Mouse (Mus musculus): ENCODE results near the gene Tbxas1. TPM values are rescaled to one million over a fixed set of nuclear protein-coding genes. Genes with fewer than 3 reads are reported as not detected.
A peak's percentile ranks its signal among the peaks of the same experiment; 100 is the strongest.

Tbxas1 gene
- polyA plus RNA-seq, 1 experiment from 2014 or later = 1.8 TPM

DNA sequence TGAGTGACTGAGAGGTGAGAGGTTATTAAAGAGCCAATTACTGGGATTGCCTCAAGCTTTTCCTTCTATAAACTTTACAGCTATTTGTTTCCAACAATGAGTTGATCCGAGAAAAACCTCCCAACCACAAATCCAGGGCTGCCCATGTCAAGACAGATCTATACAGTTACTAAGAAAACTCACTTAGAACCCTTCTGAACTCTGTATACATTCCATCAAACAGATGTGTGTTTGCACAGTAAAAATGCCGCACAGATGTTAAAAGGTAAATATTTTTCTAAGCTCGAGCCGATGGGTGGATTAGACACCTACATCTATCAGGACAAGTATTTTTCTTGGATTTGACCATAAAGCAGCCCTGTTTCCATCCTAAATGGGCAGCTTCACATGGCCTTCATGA lies 149.4 kb downstream of the Tbxas1 start:
- Histone ChIP-seq H3K36me3 (replicated peaks) (no peaks in the 10 kb centered on the region), H3K27me3 (replicated peaks; ENCODE audit: low read depth, poor library complexity, severe bottlenecking) (0 out of 2 replicates have a peak, but pooled peaks cover 2% of the 10 kb centered on the region), H3K4me1 (0 out of 2 replicates have a peak, but pooled peaks cover 7% of the 10 kb centered on the region), H3K27ac (replicated peaks) (no peak overlapping the region), H3K9me3 (no peaks in the 10 kb centered on the region), H3K4me3 (no peak overlapping the region)
- DNase-seq (ENCODE audit: low spot score) = no peak
- WGBS = 55% methylated on average over 4 of the region's 4 CpGs

GRCm38 (mm10) chr6:39025038-39025437 lies 149.8 kb downstream of the Tbxas1 start:
- H3K4me1 ChIP-seq = 0 out of 2 replicates have a peak, but pooled peaks cover 7% of the 10 kb centered on the region
- 0 out of 2 replicates have a peak, but pooled peaks cover 2% of the 10 kb centered on the region for H3K27me3 ChIP-seq (replicated peaks; ENCODE audit: low read depth, poor library complexity, severe bottlenecking)
- 80% methylated on average over 7 of the region's 7 CpGs for WGBS
- no peak for DNase-seq (ENCODE audit: low spot score)
- no peaks in the 10 kb centered on the region for H3K36me3 ChIP-seq (replicated peaks)
- H3K9me3 ChIP-seq = no peaks in the 10 kb centered on the region
- no peak overlapping the region for H3K4me3 ChIP-seq
- H3K27ac ChIP-seq (replicated peaks) = no peak overlapping the region

- Histone ChIP-seq H3K27me3 (replicated peaks; ENCODE audit: low read depth, poor library complexity, severe bottlenecking) (0 out of 2 replicates have a peak, but pooled peaks cover 2% of the 10 kb centered on the region), H3K4me3 (no peak overlapping the region), H3K36me3 (replicated peaks) (no peaks in the 10 kb centered on the region), H3K9me3 (no peaks in the 10 kb centered on the region), H3K27ac (replicated peaks) (no peak overlapping the region), H3K4me1 (no peaks in the 10 kb centered on the region)
- 81% methylated on average over 4 of the region's 4 CpGs for WGBS
- DNase-seq (ENCODE audit: low spot score) = no peak
Observed at GRCm38 (mm10) chr6:39030714-39031113, 155.5 kb downstream of the Tbxas1 start.

GRCm38 (mm10) chr6:39033676-39034075 lies 158.5 kb downstream of the Tbxas1 start:
- no peaks in the 10 kb centered on the region for H3K36me3 ChIP-seq (replicated peaks)
- H3K4me3 ChIP-seq = no peak overlapping the region
- no peaks in the 10 kb centered on the region for H3K27me3 ChIP-seq (replicated peaks; ENCODE audit: low read depth, poor library complexity, severe bottlenecking)
- peaks cover under 1% of the 10 kb centered on the region for H3K4me1 ChIP-seq
- H3K9me3 ChIP-seq = no peaks in the 10 kb centered on the region
- WGBS = 87% methylated on average over 7 of the region's 7 CpGs
- no peak overlapping the region for H3K27ac ChIP-seq (replicated peaks)
- no peak for DNase-seq (ENCODE audit: low spot score)

GRCm38 (mm10) chr6:39035039-39035438 lies 159.8 kb downstream of the Tbxas1 start:
- Histone ChIP-seq H3K27me3 (replicated peaks; ENCODE audit: low read depth, poor library complexity, severe bottlenecking) (no peaks in the 10 kb centered on the region), H3K36me3 (replicated peaks) (no peaks in the 10 kb centered on the region), H3K4me1 (peaks cover 9% of the 10 kb centered on the region), H3K9me3 (no peaks in the 10 kb centered on the region), H3K4me3 (no peak overlapping the region), H3K27ac (replicated peaks) (no peak overlapping the region)
- 93% methylated on average over 6 of the region's 6 CpGs for WGBS
- no peak for DNase-seq (ENCODE audit: low spot score)

- no peak overlapping the region for H3K27ac ChIP-seq (replicated peaks)
- H3K27me3 ChIP-seq (replicated peaks; ENCODE audit: low read depth, poor library complexity, severe bottlenecking) = no peaks in the 10 kb centered on the region
- H3K4me1 ChIP-seq = peaks cover 9% of the 10 kb centered on the region
- H3K36me3 ChIP-seq (replicated peaks) = no peaks in the 10 kb centered on the region
- H3K9me3 ChIP-seq = no peaks in the 10 kb centered on the region
- 83% methylated on average over 4 of the region's 4 CpGs for WGBS
- no peak for DNase-seq (ENCODE audit: low spot score)
- no peak overlapping the region for H3K4me3 ChIP-seq
Observed at GRCm38 (mm10) chr6:39036204-39036603, 161.0 kb downstream of the Tbxas1 start.

DNA sequence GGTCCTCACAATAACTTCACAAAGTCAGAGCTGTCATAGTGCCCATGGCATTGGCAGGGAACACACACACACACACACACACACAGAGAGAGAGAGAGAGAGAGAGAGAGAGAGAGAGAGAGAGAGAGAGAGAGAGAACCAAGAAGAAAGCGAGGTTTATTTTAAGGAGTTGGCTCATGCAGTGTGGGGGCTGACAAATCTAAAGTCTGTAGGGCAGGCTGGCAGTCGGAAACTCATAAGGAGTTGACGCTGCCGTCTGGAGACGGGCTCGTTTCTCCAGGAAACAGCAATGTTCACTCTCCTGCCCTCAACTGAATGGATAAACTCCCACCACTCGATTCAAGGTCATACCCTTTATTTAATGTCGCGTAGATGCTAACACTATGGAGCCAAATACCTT lies 165.2 kb downstream of the Tbxas1 start:
- Histone ChIP-seq H3K9me3 (no peaks in the 10 kb centered on the region), H3K4me3 (no peak overlapping the region), H3K27ac (replicated peaks) (no peak overlapping the region), H3K36me3 (replicated peaks) (no peaks in the 10 kb centered on the region), H3K27me3 (replicated peaks; ENCODE audit: low read depth, poor library complexity, severe bottlenecking) (no peaks in the 10 kb centered on the region), H3K4me1 (peaks cover 9% of the 10 kb centered on the region)
- 86% methylated on average over 9 of the region's 9 CpGs for WGBS
- DNase-seq (ENCODE audit: low spot score) = no peak

GRCm38 (mm10) chr6:39049141-39049540 lies 173.9 kb downstream of the Tbxas1 start:
- DNase-seq (ENCODE audit: low spot score) = no peak
- Histone ChIP-seq H3K36me3 (replicated peaks) (no peaks in the 10 kb centered on the region), H3K9me3 (no peaks in the 10 kb centered on the region), H3K4me3 (no peak overlapping the region), H3K27ac (replicated peaks) (no peak overlapping the region), H3K27me3 (replicated peaks; ENCODE audit: low read depth, poor library complexity, severe bottlenecking) (no peaks in the 10 kb centered on the region), H3K4me1 (no peaks in the 10 kb centered on the region)
- 63% methylated on average over 5 of the region's 5 CpGs for WGBS

DNA sequence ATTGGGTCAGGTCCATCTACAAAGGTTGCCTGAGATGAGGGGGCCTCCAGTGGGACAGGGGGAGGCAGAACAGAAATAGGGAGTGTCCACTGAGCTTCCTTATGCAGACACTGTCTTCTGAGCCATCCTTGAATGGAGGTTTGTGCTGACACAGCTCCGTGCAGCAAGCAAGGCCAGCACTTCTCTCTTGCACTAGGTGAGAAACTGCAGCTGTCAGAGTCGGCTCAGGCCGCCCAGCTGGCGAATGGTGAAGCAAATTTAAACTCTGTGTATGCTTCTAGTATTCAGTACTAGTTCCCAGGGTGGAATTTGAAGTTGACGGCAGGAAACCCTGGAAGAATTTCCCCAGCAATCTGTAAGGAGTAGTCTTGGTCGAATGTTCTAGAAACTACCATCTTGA lies 175.6 kb downstream of the Tbxas1 start:
- no peak overlapping the region for H3K27ac ChIP-seq (replicated peaks)
- DNase-seq (ENCODE audit: low spot score) = no peak
- H3K4me3 ChIP-seq = no peak overlapping the region
- WGBS = 78% methylated on average over 6 of the region's 6 CpGs
- H3K4me1 ChIP-seq = peaks cover 5% of the 10 kb centered on the region
- H3K9me3 ChIP-seq = no peaks in the 10 kb centered on the region
- no peaks in the 10 kb centered on the region for H3K36me3 ChIP-seq (replicated peaks)
- no peaks in the 10 kb centered on the region for H3K27me3 ChIP-seq (replicated peaks; ENCODE audit: low read depth, poor library complexity, severe bottlenecking)

DNA sequence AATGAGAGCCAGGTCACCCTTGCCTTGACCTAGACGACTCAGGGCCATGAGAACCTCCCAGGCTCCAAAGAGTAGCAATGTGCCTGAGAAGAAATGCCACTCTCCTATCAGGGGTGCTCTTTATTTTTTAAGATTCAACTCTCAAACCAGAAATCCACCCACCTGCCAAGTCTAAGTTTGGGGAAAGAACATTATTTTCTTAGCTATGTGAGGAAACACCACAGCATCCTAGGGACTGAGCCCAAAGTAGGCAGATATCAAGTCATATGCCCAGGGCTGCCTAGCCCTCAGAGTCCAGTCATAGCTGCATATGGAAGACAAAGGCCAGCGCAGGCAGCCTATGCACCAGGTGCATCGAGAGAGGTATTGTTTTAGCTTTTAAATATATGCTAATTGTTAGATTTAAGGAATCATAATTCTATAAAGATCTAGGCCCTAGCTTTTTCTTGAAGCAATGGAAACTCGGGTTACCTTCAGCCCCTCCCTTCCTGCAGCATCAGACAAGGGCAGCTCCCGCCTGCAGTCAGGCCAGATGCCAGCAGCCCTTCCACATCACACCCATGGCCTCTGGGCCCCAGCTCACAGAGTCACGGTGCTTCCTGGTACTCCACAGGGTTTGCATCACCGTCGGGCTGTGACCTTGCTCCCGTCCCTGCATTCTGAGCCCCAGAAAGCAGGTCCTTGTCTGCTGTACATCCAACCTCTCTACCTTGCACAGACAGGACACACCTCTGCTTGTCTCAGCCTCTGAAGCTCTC lies 176.8 kb downstream of the Tbxas1 start:
- Histone ChIP-seq H3K27me3 (replicated peaks; ENCODE audit: low read depth, poor library complexity, severe bottlenecking) (no peaks in the 10 kb centered on the region), H3K4me3 (no peak overlapping the region), H3K36me3 (replicated peaks) (no peaks in the 10 kb centered on the region), H3K27ac (replicated peaks) (0 out of 2 replicates have a peak overlapping the region, but pooled peaks have one; percentile 21), H3K9me3 (no peaks in the 10 kb centered on the region), H3K4me1 (peaks cover 5% of the 10 kb centered on the region)
- no peak for DNase-seq (ENCODE audit: low spot score)
- 78% methylated on average over 9 of the region's 9 CpGs for WGBS

- H3K9me3 ChIP-seq = no peaks in the 10 kb centered on the region
- H3K4me3 ChIP-seq = no peak overlapping the region
- whole genome bisulfite sequencing = 79% methylated on average over 4 of the region's 4 CpGs
- H3K4me1 ChIP-seq = peaks cover 5% of the 10 kb centered on the region
- no peaks in the 10 kb centered on the region for H3K36me3 ChIP-seq (replicated peaks)
- 0 out of 2 replicates have a peak overlapping the region, but pooled peaks have one; percentile 21 for H3K27ac ChIP-seq (replicated peaks)
- H3K27me3 ChIP-seq (replicated peaks; ENCODE audit: low read depth, poor library complexity, severe bottlenecking) = no peaks in the 10 kb centered on the region
- no peak for DNase-seq (ENCODE audit: low spot score)
Observed at GRCm38 (mm10) chr6:39052636-39053035, 177.4 kb downstream of the Tbxas1 start.

DNA sequence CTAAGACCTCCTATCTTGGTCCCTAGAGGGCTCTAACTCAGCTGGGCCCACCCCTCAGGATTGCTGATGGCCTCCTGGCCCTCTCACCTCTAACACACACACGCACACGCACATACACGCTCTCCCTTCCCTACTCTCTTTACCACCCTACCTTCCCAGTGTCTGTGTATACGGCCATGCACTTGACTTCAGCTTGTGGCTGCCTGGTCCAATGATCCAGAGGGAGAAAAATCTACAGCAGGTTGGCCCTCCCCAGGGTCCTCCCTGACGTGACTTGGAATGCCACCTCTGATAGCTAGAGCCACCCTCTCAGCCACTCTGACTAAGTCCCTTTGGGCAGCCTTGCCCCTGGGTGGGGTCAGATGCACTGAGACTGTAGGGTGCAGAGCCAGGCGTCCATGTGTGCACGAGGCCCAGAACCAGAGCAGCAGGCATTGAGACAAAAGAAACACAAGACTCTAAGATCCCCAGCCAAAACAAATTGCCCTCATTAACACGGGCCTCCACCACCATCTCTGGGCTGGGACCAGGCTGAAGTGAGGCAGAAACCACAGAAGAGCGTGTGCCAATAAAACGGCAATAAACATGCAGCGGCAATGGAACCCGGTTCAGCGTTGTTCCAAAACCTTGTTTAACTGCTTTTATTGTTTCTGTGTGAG lies 179.1 kb downstream of the Tbxas1 start:
- Histone ChIP-seq H3K27ac (replicated peaks) (no peak overlapping the region), H3K27me3 (replicated peaks; ENCODE audit: low read depth, poor library complexity, severe bottlenecking) (no peaks in the 10 kb centered on the region), H3K4me3 (no peak overlapping the region), H3K36me3 (replicated peaks) (no peaks in the 10 kb centered on the region), H3K4me1 (peaks cover 7% of the 10 kb centered on the region), H3K9me3 (no peaks in the 10 kb centered on the region)
- no peak for DNase-seq (ENCODE audit: low spot score)
- WGBS = 89% methylated on average over 13 of the region's 13 CpGs
